Mouse (Mus musculus) layer of hippocampus, postnatal 25 days (tissue): ENCODE data around the gene Cxcr4. TPM values are rescaled to one million over a fixed set of nuclear protein-coding genes. Genes with fewer than 3 reads are reported as not detected.

Experiments
- DNase-seq, 2 experiments: peaks; one replicate each; pipeline ENCODE4 v3.0.0; 2022; ENCODE audit warnings: mixed read lengths in 2 of 2, low spot score in 1 of 2; ENCODE audit errors: extremely low spot score in 1 of 2
- total RNA-seq, 2 experiments: library from RNA; stranded (reverse); gene quantifications; 2 replicates each; pipeline ENCODE4 v1.2.3; 2021

Gene Cxcr4
- total RNA-seq, 2 experiments from 2014 or later = 7.7 to 8.9 TPM

GRCm38 (mm10) chr1:128578454-128578853, 13.6 kb downstream of the Cxcr4 start:
- DNase-seq = no peak

GRCm38 (mm10) chr1:128575096-128575495, 17.0 kb downstream of the Cxcr4 start:
- DNase-seq = no peak

- DNase-seq = no peak
Measured at GRCm38 (mm10) chr1:128571033-128571432, 21.1 kb downstream of the Cxcr4 start.

- DNase-seq = no peak
Measured at GRCm38 (mm10) chr1:128569992-128570648, 22.0 kb downstream of the Cxcr4 start.

GRCm38 (mm10) chr1:128567224-128568197, 24.6 kb downstream of the Cxcr4 start:
- DNase-seq = no peak

GRCm38 (mm10) chr1:128563905-128564304, 28.2 kb downstream of the Cxcr4 start:
- no peak for DNase-seq

GRCm38 (mm10) chr1:128561325-128561874, 30.7 kb downstream of the Cxcr4 start:
- peak in 1 of 2 experiments; percentile 16 for DNase-seq

- no peak for DNase-seq
Measured at GRCm38 (mm10) chr1:128560452-128561324, 31.4 kb downstream of the Cxcr4 start.

GRCm38 (mm10) chr1:128557953-128558352, 34.1 kb downstream of the Cxcr4 start:
- DNase-seq = no peak

- DNase-seq = no peak
Measured at GRCm38 (mm10) chr1:128552545-128552944, 39.5 kb downstream of the Cxcr4 start.

- DNase-seq = no peak
Measured at GRCm38 (mm10) chr1:128551743-128552397, 40.2 kb downstream of the Cxcr4 start.

GRCm38 (mm10) chr1:128549442-128549841, 42.7 kb downstream of the Cxcr4 start:
- no peak for DNase-seq

GRCm38 (mm10) chr1:128549007-128549406, 43.1 kb downstream of the Cxcr4 start:
- DNase-seq = no peak

GRCm38 (mm10) chr1:128548220-128548998, 43.7 kb downstream of the Cxcr4 start:
- no peak for DNase-seq

GRCm38 (mm10) chr1:128545672-128546071, 46.4 kb downstream of the Cxcr4 start:
- DNase-seq = no peak

- DNase-seq = no peak
Measured at GRCm38 (mm10) chr1:128543137-128543536, 49.0 kb downstream of the Cxcr4 start.

GRCm38 (mm10) chr1:128542555-128542954, 49.5 kb downstream of the Cxcr4 start:
- DNase-seq = no peak

- DNase-seq = no peak
Measured at GRCm38 (mm10) chr1:128540213-128540612, 51.9 kb downstream of the Cxcr4 start.

- DNase-seq = no peak
Measured at GRCm38 (mm10) chr1:128539555-128539954, 52.5 kb downstream of the Cxcr4 start.
